Mouse (Mus musculus) MEL (cell line): Measurements from ENCODE around the gene Taf6. TPM values are rescaled to one million over a fixed set of nuclear protein-coding genes. Genes with fewer than 3 reads are reported as not detected.

Experiments used
- DNase-seq: peaks from one replicate; pipeline ENCODE4 v3.0.0; 2011; ENCODE audit warnings: low read depth, low spot score
- H3K27ac ChIP-seq: 2 replicates; pipeline ENCODE4 v1.5.1; 2012; ENCODE audit warnings: low read depth, mild to moderate bottlenecking, control low read depth, low read length, moderate library complexity; ENCODE audit not compliant: control insufficient read depth
- H3K27me3 ChIP-seq, 2 experiments: fragments of 150-350 bp in 1 of 2; sonication (generic) in 1 of 2; 2 replicates each; pipeline ENCODE4 v1.6.1; 2012; ENCODE audit warnings: low read length in 2 of 2, mild to moderate bottlenecking in 2 of 2, improper control_type of control experiment in 1 of 2, moderate library complexity in 1 of 2; ENCODE audit not compliant: insufficient read depth in 2 of 2, control insufficient read depth in 1 of 2
- H3K36me3 ChIP-seq, 2 experiments: 2 replicates each; pipeline ENCODE4 v1.6.1; 2012 to 2014; ENCODE audit warnings: low read length in 2 of 2, improper control_type of control experiment in 1 of 2, inconsistent platforms in 1 of 2, mild to moderate bottlenecking in 1 of 2; ENCODE audit not compliant: insufficient read depth in 2 of 2, control insufficient read depth in 1 of 2
- H3K4me1 ChIP-seq, 2 experiments: fragments of 150-350 bp in 1 of 2; sonication (generic) in 1 of 2; 2 replicates each; pipeline ENCODE4 v1.6.1; 2012; ENCODE audit warnings: low read length in 2 of 2, improper control_type of control experiment in 1 of 2, mild to moderate bottlenecking in 1 of 2; ENCODE audit not compliant: insufficient read depth in 2 of 2, control insufficient read depth in 1 of 2
- H3K4me3 ChIP-seq, 2 experiments: fragments of 150-350 bp in 1 of 2; sonication (generic) in 1 of 2; 2 replicates each; pipeline ENCODE4 v1.5.1; 2012; ENCODE audit warnings: low read depth in 2 of 2, low read length in 2 of 2, mild to moderate bottlenecking in 2 of 2, moderate library complexity in 2 of 2, control low read depth in 1 of 2, improper control_type of control experiment in 1 of 2; ENCODE audit not compliant: control insufficient read depth in 1 of 2, insufficient read depth in 1 of 2
- H3K79me2 ChIP-seq: 2 replicates; pipeline ENCODE4 v1.6.1; 2012; ENCODE audit warnings: mild to moderate bottlenecking, low read length, moderate library complexity; ENCODE audit not compliant: control insufficient read depth, poor library complexity, insufficient read depth
- H3K9ac ChIP-seq: 2 replicates; pipeline ENCODE4 v1.6.1; 2012; ENCODE audit warnings: low read depth, mild to moderate bottlenecking, control low read depth, low read length, moderate library complexity; ENCODE audit not compliant: control insufficient read depth, poor library complexity, severe bottlenecking
- H3K9me3 ChIP-seq: fragments of 150-350 bp; sonication (generic); replicated peaks from 2 replicates; pipeline ENCODE4 v1.6.1; 2012; ENCODE audit warnings: mild to moderate bottlenecking, low read length, improper control_type of control experiment, moderate library complexity; ENCODE audit not compliant: insufficient read depth
- BHLHE40 ChIP-seq: IDR thresholded peaks from 2 replicates; pipeline ENCODE4 v1.6.1; 2012; ENCODE audit warnings: low read depth, mild to moderate bottlenecking, inconsistent platforms, low read length, improper control_type of control experiment, borderline replicate concordance
- CTCF ChIP-seq, 3 experiments: IDR thresholded peaks in 2 of 3; conservative IDR thresholded peaks in 1 of 3; 2 replicates each; pipeline ENCODE4 v1.5.1; 2011 to 2012; ENCODE audit warnings: low read length in 3 of 3, low read depth in 2 of 3, mild to moderate bottlenecking in 2 of 3, improper control_type of control experiment in 1 of 3, inconsistent platforms in 1 of 3, mixed read lengths in 1 of 3, moderate library complexity in 1 of 3; ENCODE audit not compliant: control insufficient read depth in 1 of 3, insufficient read depth in 1 of 3, poor library complexity in 1 of 3, severe bottlenecking in 1 of 3
- ETS1 ChIP-seq: IDR thresholded peaks from 2 replicates; pipeline ENCODE4 v1.6.1; 2012; ENCODE audit warnings: low read depth, mild to moderate bottlenecking, inconsistent platforms, low read length, improper control_type of control experiment, moderate library complexity
- GABPA ChIP-seq: IDR thresholded peaks from 2 replicates; pipeline ENCODE4 v1.6.1; 2012; ENCODE audit warnings: low read depth, mild to moderate bottlenecking, inconsistent platforms, low read length, improper control_type of control experiment, moderate library complexity
- GATA1 ChIP-seq: IDR thresholded peaks from 2 replicates; pipeline ENCODE4 v1.6.1; 2011; ENCODE audit warnings: low read depth, low read length, improper control_type of control experiment
- HCFC1 ChIP-seq: IDR thresholded peaks from 2 replicates; pipeline ENCODE4 v1.6.1; 2012; ENCODE audit warnings: low read depth, mild to moderate bottlenecking, inconsistent platforms, low read length, improper control_type of control experiment, moderate library complexity
- JUND ChIP-seq: IDR thresholded peaks from 2 replicates; pipeline ENCODE4 v1.6.1; 2011; ENCODE audit warnings: low read depth, mild to moderate bottlenecking, improper control_type of control experiment, low read length
- MAX ChIP-seq: IDR thresholded peaks from 2 replicates; pipeline ENCODE4 v1.6.1; 2011; ENCODE audit warnings: low read length, improper control_type of control experiment
- MXI1 ChIP-seq: IDR thresholded peaks from 2 replicates; pipeline ENCODE4 v1.6.1; 2011; ENCODE audit warnings: mild to moderate bottlenecking, low read depth, low read length, improper control_type of control experiment
- NELFE ChIP-seq: IDR thresholded peaks from 2 replicates; pipeline ENCODE4 v1.6.1; 2011; ENCODE audit warnings: low read depth, low read length, improper control_type of control experiment
- POLR2A ChIP-seq, 2 experiments: IDR thresholded peaks; 2 replicates each; pipeline ENCODE4 v1.6.1; 2011 to 2012; ENCODE audit warnings: low read length in 2 of 2, mild to moderate bottlenecking in 2 of 2, control low read depth in 1 of 2, improper control_type of control experiment in 1 of 2, low read depth in 1 of 2, moderate library complexity in 1 of 2; ENCODE audit not compliant: control insufficient read depth in 1 of 2, insufficient read depth in 1 of 2, poor library complexity in 1 of 2
- POLR2AphosphoS2 ChIP-seq: IDR thresholded peaks from 2 replicates; pipeline ENCODE4 v1.6.1; 2011; ENCODE audit warnings: low read length, improper control_type of control experiment
- POLR2AphosphoS5 ChIP-seq: IDR thresholded peaks from 2 replicates; pipeline ENCODE4 v1.6.1; 2012; ENCODE audit warnings: low read depth, borderline replicate concordance, mild to moderate bottlenecking, inconsistent platforms, low read length, moderate library complexity, mixed read lengths
- SIN3A ChIP-seq: IDR thresholded peaks from 2 replicates; pipeline ENCODE4 v1.6.1; 2012; ENCODE audit warnings: low read length, improper control_type of control experiment, inconsistent platforms
- TAL1 ChIP-seq: IDR thresholded peaks from 2 replicates; pipeline ENCODE4 v1.6.1; 2012; ENCODE audit warnings: mild to moderate bottlenecking, inconsistent platforms, low read length, moderate library complexity, mixed read lengths
- USF1 ChIP-seq: IDR thresholded peaks from 2 replicates; pipeline ENCODE4 v1.6.1; 2014; ENCODE audit warnings: low read depth, mild to moderate bottlenecking, inconsistent platforms, low read length, improper control_type of control experiment, moderate library complexity
- ZKSCAN1 ChIP-seq: IDR thresholded peaks from 2 replicates; pipeline ENCODE4 v1.6.1; 2012; ENCODE audit warnings: low read depth, mild to moderate bottlenecking, inconsistent platforms, low read length, improper control_type of control experiment, moderate library complexity
- polyA plus RNA-seq, 2 experiments: library from polyadenylated mRNA; stranded (reverse) in 1 of 2; unstranded in 1 of 2; fragments of >175 nt in 1 of 2; fragments of >200 nt in 1 of 2; gene quantifications; 2 replicates each; pipeline versions ENCODE4 v1.2.1 to v1.2.4; 2012; ENCODE audit warnings: low replicate concordance in 2 of 2, low read depth in 1 of 2; ENCODE audit not compliant: insufficient read length in 2 of 2, insufficient read depth in 1 of 2, missing spikeins in 1 of 2
- total RNA-seq: library from RNA; depleted of rRNA; stranded (reverse); fragments of 300-350 nt; gene quantifications from 2 replicates; pipeline ENCODE4 v1.2.3, GENCODE M21; 2012

Gene Taf6
- total and polyA plus RNA-seq, 3 experiments, result 52.6 to 94.7 TPM; not detected in 1

- TF ChIP-seq POLR2AphosphoS5 (no peak), POLR2AphosphoS2 (no peak), HCFC1 (peak; percentile 42; the same call in 1 of the 2 replicates), BHLHE40 (no peak; the same call in 1 of the 2 replicates)
These were observed 8.2 kb upstream of the Taf6 start (continued) for GRCm38 (mm10) chr5:138195463-138195862.

DNA sequence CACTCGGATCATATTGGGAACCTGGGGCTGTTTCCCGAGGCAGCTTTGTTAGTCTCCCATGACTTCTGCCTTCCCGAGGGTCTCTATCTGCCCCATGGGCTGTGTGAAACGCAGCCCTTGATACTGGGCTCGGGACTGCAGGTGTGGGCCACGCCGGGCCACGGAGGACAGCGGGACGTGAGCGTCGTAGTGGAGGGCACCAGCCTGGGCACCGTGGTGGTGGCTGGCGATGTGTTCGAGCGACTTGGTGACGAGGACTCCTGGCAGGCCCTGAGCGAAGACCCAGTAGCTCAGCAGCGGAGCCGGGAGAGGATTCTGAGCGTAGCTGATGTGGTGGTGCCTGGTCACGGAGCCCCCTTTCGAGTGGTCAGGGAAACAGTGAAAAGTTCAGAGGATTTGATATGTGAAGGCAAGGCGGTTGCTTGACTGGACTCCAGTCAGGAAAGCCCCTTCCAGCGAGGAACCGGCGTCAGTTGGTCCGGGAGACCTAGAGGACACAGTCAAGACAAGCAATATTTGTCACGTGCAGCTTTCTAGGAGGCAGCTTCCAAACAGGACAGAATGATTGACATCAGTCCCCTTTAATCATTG, 7.6 kb upstream of the Taf6 start:
- Histone ChIP-seq H3K9me3 (no peaks in the 10 kb centered on the region), H3K27me3 (no peaks in the 10 kb centered on the region), H3K27ac (peak overlapping the region; percentile 78), H3K4me3 (peak overlapping the region; percentile 65), H3K4me1 (no peaks in the 10 kb centered on the region; a peak in 1 of 4 replicates), H3K9ac (peak overlapping the region; percentile 71), H3K36me3 (peaks cover 0 to 3% of the 10 kb centered on the region in 2 experiments; a peak in 2 of 4 replicates), H3K79me2 (peaks cover 4% of the 10 kb centered on the region; the same call in 1 of the 2 replicates)
- DNase-seq, result peak; percentile 70
- no peak for TF ChIP-seq POLR2AphosphoS2
- TF ChIP-seq NELFE, result 0 out of 2 replicates have a peak, but pooled peaks have one; percentile 9
- no peak; a peak in 1 of 4 replicates for TF ChIP-seq POLR2A (IDR thresholded peaks at IDR 0.05; ENCODE audit: control insufficient read depth in 1 of 2, insufficient read depth in 1 of 2, low read depth in 1 of 2, low read length in 2 of 2, poor library complexity in 1 of 2)
- TF ChIP-seq TAL1, result no peak
- peak; percentile 80 for TF ChIP-seq MAX
- no peak for TF ChIP-seq ETS1
- TF ChIP-seq GATA1, result no peak
- peak; percentile 85 for TF ChIP-seq BHLHE40
- peak; percentile 85 for TF ChIP-seq USF1
- TF ChIP-seq JUND, result no peak
- peak; percentile 78 for TF ChIP-seq MXI1
- no peak for TF ChIP-seq CTCF (IDR thresholded peaks at IDR 0.05 in 2 of 3, conservative IDR thresholded peaks at IDR 0.05 in 1 of 3; ENCODE audit: control insufficient read depth in 1 of 3, insufficient read depth in 1 of 3, low read depth in 2 of 3, low read length in 3 of 3, poor library complexity in 1 of 3, severe bottlenecking in 1 of 3)
- no peak for TF ChIP-seq SIN3A
- TF ChIP-seq GABPA, result no peak
- TF ChIP-seq ZKSCAN1, result no peak
